Mouse (Mus musculus): Measurements from ENCODE around the gene Apopt1. TPM values are rescaled to one million over a fixed set of nuclear protein-coding genes. Genes with fewer than 3 reads are reported as not detected.
A peak's percentile ranks its signal among the peaks of the same experiment; 100 is the strongest.

The Apopt1 gene
- total and polyA plus RNA-seq, 2 experiments from 2014 or later: 23.6 to 60.3 TPM

DNA sequence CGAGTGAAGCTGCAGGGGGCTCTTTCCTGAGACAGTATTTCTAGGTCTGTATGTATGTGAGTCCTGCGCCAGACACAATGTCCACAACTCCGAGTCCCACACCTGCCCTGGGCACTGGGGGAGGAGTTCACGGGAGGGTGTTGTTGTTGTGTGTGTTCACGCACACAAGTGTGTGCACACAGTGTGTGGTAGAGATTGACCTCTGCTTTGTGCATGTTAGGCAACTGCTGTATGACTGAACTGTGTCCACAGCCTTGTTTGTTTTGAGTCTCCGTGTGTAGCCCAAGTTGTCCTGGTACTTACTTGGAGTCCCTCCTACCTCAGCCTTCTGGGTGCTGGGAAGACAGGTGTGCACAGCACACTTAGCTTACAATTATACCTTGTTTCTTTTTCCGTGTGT is 77.6 kb downstream of the Apopt1 start:
- Histone ChIP-seq H3K4me2 (ENCODE audit: low read depth, low read length) (no peak overlapping the region), H3K4me3 (ENCODE audit: low read length) (no peak overlapping the region), H3K4me1 (ENCODE audit: insufficient read depth, low read length) (no peaks in the 10 kb centered on the region), H3K36me3 (ENCODE audit: insufficient read depth, low read length) (peaks cover 88% of the 10 kb centered on the region), H3K9ac (replicated peaks; ENCODE audit: low read length) (no peak overlapping the region), H3K27me3 (ENCODE audit: insufficient read depth, low read length) (no peaks in the 10 kb centered on the region), H3K9me3 (ENCODE audit: low read length) (no peaks in the 10 kb centered on the region), H3K27ac (no peak overlapping the region)
- WGBS: 91% methylated on average over 7 of the region's 7 CpGs
- ATAC-seq (no peak), DNase-seq (ENCODE audit: low spot score) (no peak)
- TF ChIP-seq CTCF (IDR thresholded peaks at IDR 0.05; ENCODE audit: low read depth): no peak

DNA sequence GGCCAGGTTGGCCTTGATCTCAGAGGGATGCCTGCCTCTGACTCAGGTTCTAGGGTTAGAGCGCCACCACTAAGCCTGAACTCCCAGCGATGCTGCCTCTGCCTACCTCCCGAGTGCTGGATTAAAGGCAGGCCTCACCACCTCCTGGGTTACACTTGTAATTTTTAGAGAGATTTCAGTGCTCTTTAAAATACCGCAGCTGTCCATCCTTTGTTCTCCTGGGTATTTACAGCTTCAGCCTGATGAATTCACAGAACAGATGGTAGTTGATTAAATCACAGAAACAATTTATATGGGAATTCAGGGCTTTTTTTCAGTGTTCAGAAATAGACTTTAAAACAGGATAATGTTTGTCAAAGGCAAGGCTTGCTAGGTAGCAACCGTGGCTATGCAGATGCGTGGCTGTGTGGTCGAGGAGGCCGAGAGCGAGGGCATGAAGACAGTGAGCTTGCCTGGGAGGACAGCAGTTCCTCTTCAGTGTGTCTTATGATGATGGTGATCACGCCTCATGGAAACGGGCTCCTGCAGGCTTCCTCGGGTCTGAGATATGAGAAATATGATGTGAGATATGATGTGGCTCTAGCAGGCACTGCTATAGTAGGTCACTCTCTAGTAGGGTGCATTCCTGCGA is 78.5 kb downstream of the Apopt1 start:
- Histone ChIP-seq H3K36me3 (ENCODE audit: insufficient read depth, low read length) (peaks cover 84% of the 10 kb centered on the region), H3K27me3 (ENCODE audit: insufficient read depth, low read length) (no peaks in the 10 kb centered on the region), H3K4me3 (ENCODE audit: low read length) (no peak overlapping the region), H3K9me3 (ENCODE audit: low read length) (no peaks in the 10 kb centered on the region), H3K27ac (0 out of 2 replicates have a peak overlapping the region, but pooled peaks have one; percentile 3), H3K4me1 (ENCODE audit: insufficient read depth, low read length) (no peaks in the 10 kb centered on the region), H3K4me2 (ENCODE audit: low read depth, low read length) (no peak overlapping the region), H3K9ac (replicated peaks; ENCODE audit: low read length) (no peak overlapping the region)
- ATAC-seq (no peak), DNase-seq (ENCODE audit: low spot score) (no peak)
- TF ChIP-seq CTCF (IDR thresholded peaks at IDR 0.05; ENCODE audit: low read depth): no peak
- 78% methylated on average over 13 of the region's 13 CpGs for WGBS

DNA sequence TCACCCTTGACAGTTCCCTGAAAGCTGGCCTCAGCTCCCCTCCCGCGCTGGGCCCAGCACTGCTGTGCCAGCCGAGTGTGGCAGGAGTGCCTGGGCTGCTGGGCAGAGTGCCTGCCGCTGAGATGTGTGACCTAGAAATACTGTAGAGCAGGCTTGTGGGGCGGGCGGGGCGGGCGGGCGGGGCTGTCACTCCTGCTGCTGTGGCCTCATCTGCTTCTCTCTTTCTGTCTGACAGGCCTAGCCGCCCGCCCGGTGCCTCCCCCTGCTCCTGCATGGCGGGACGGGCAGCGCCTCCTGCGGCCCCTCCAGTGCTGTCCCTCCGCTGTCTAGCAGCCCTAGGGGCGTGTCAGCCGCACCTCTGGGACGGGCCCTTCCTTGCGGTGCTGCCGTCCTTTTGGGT is 81.0 kb downstream of the Apopt1 start:
- H3K36me3 ChIP-seq (ENCODE audit: insufficient read depth, low read length): peaks cover 65% of the 10 kb centered on the region
- ATAC-seq (peak; percentile 30; the same call in 1 of the 2 replicates), DNase-seq (ENCODE audit: low spot score) (no peak)
- TF ChIP-seq CTCF (IDR thresholded peaks at IDR 0.05; ENCODE audit: low read depth): no peak
- H3K27ac ChIP-seq: no peak overlapping the region; the same call in 1 of the 2 replicates
- H3K9ac ChIP-seq (replicated peaks; ENCODE audit: low read length): no peak overlapping the region
- H3K9me3 ChIP-seq (ENCODE audit: low read length): no peaks in the 10 kb centered on the region
- no peaks in the 10 kb centered on the region for H3K4me1 ChIP-seq (ENCODE audit: insufficient read depth, low read length)
- no peak overlapping the region for H3K4me3 ChIP-seq (ENCODE audit: low read length)
- 73% methylated on average over 22 of the region's 22 CpGs for WGBS
- H3K27me3 ChIP-seq (ENCODE audit: insufficient read depth, low read length): no peaks in the 10 kb centered on the region
- no peak overlapping the region for H3K4me2 ChIP-seq (ENCODE audit: low read depth, low read length)

DNA sequence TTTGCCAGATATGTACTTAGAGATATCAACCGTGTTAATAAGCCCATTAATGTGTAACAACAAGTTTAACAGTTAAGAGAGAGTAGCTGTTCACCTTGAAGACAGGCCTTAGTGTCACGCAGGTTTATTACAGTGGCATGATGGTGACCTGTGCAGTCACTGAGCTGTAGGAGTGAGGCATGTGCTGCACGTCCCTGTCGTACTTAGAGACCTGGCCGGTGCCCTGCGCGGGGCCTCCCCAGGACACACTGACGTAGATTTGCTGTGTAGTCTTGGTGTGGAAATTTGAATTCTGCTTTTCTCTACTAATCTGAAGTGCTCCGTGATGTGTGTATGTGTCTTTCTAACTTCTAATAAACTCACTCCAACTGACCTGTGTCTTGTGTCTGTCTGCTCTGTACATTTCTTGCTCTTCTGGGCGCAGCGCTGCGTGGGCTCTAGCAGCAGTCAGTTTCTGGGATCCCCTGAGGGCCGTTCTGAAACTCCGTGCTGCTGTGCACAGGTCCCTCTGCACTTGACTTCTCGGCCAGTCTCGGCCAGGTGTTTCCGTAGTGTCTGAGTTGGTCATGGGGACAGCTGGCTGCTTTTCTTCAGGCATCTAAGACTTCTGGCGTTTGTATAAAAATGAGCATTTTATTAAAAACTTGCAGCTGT is 81.6 kb downstream of the Apopt1 start:
- TF ChIP-seq CTCF (IDR thresholded peaks at IDR 0.05; ENCODE audit: low read depth): no peak
- Histone ChIP-seq H3K9me3 (ENCODE audit: low read length) (no peaks in the 10 kb centered on the region), H3K9ac (replicated peaks; ENCODE audit: low read length) (no peak overlapping the region), H3K4me1 (ENCODE audit: insufficient read depth, low read length) (no peaks in the 10 kb centered on the region), H3K36me3 (ENCODE audit: insufficient read depth, low read length) (peaks cover 62% of the 10 kb centered on the region), H3K27me3 (ENCODE audit: insufficient read depth, low read length) (no peaks in the 10 kb centered on the region), H3K4me2 (ENCODE audit: low read depth, low read length) (no peak overlapping the region), H3K27ac (no peak overlapping the region), H3K4me3 (ENCODE audit: low read length) (no peak overlapping the region)
- DNase-seq (ENCODE audit: low spot score): no peak
- WGBS: 90% methylated on average over 18 of the region's 18 CpGs
- ATAC-seq: no peak

DNA sequence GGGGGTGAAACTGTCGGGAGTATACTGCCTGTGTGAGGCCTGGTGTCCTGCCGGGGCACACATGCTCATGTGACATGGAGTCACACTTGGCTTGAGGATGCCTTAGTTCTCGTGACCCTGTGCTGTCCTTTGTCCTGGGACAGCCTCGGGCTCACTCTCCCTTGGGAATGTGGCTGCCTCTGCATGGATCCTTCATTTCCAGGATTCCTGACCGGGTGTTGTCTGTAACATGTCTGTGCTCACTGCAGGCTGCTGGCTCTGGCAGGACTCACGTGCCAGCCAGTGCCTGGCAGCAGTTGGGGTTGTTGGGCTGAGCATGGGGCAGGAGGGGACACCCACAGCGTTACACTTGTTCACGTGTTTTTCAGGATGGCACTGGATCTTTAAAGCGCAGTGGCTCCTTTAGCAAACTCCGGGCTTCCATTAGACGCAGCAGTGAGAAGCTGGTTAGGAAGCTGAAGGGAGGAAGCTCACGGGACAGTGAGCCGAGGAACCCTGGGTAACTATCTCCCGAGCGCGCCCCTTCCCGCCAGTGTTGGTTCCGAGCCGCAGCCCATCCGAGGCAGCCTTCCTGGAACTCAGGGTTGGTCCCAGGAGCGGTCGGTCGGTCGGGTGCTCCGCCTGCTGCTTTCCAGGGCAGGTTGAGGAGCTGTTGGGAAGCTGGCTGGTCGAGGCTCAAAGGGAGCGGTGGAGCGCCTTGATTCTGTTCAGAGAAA is 82.3 kb downstream of the Apopt1 start:
- no peak for DNase-seq (ENCODE audit: low spot score)
- 84% methylated on average over 28 of the region's 28 CpGs for WGBS
- Histone ChIP-seq H3K27ac (no peak overlapping the region), H3K9ac (replicated peaks; ENCODE audit: low read length) (no peak overlapping the region), H3K4me1 (ENCODE audit: insufficient read depth, low read length) (no peaks in the 10 kb centered on the region), H3K4me2 (ENCODE audit: low read depth, low read length) (no peak overlapping the region), H3K9me3 (ENCODE audit: low read length) (no peaks in the 10 kb centered on the region), H3K4me3 (ENCODE audit: low read length) (no peak overlapping the region), H3K36me3 (ENCODE audit: insufficient read depth, low read length) (peaks cover 55% of the 10 kb centered on the region; the same call in 1 of the 2 replicates), H3K27me3 (ENCODE audit: insufficient read depth, low read length) (no peaks in the 10 kb centered on the region)
- TF ChIP-seq CTCF (IDR thresholded peaks at IDR 0.05; ENCODE audit: low read depth): no peak
- no peak for ATAC-seq

GRCm38 (mm10) chr12:111797251-111797650 is 84.2 kb downstream of the Apopt1 start:
- ATAC-seq (no peak), DNase-seq (ENCODE audit: low spot score) (no peak)
- no peaks in the 10 kb centered on the region for H3K27me3 ChIP-seq (ENCODE audit: insufficient read depth, low read length)
- no peaks in the 10 kb centered on the region for H3K9me3 ChIP-seq (ENCODE audit: low read length)
- H3K4me1 ChIP-seq (ENCODE audit: insufficient read depth, low read length): no peaks in the 10 kb centered on the region
- H3K4me3 ChIP-seq (ENCODE audit: low read length): no peak overlapping the region
- H3K9ac ChIP-seq (replicated peaks; ENCODE audit: low read length): no peak overlapping the region
- no peak overlapping the region for H3K4me2 ChIP-seq (ENCODE audit: low read depth, low read length)
- H3K36me3 ChIP-seq (ENCODE audit: insufficient read depth, low read length): peaks cover 51% of the 10 kb centered on the region; the same call in 1 of the 2 replicates
- no peak for TF ChIP-seq CTCF (IDR thresholded peaks at IDR 0.05; ENCODE audit: low read depth)
- H3K27ac ChIP-seq: no peak overlapping the region
- WGBS: 72% methylated on average over 8 of the region's 8 CpGs
